Mouse (Mus musculus) urinary bladder, adult 18-20 months (tissue): ENCODE measurements at regions not wholly inside any gene's neighbourhood (a gene's known extent, or its start where the extent isn't known, plus 50 kb on each side); places are given as distances from the start of the nearest gene placed in this dataset.
A peak's percentile ranks its signal among the peaks of the same experiment; 100 is the strongest.

Experiments used
- DNase-seq, 2 experiments: peaks; one replicate each; pipeline ENCODE4 v3.0.0; 2022; ENCODE audit warnings: low spot score in 2 of 2, mixed read lengths in 2 of 2

- DNase-seq = no peak
These were observed 58.3 kb downstream of the Tmem100 start for GRCm38 (mm10) chr11:90088473-90088872.

- no peak for DNase-seq
These were observed 63.9 kb downstream of the Tmem100 start for GRCm38 (mm10) chr11:90094052-90094451.

- DNase-seq = no peak
These were observed 64.7 kb downstream of the Tmem100 start for GRCm38 (mm10) chr11:90094700-90095355.

DNA sequence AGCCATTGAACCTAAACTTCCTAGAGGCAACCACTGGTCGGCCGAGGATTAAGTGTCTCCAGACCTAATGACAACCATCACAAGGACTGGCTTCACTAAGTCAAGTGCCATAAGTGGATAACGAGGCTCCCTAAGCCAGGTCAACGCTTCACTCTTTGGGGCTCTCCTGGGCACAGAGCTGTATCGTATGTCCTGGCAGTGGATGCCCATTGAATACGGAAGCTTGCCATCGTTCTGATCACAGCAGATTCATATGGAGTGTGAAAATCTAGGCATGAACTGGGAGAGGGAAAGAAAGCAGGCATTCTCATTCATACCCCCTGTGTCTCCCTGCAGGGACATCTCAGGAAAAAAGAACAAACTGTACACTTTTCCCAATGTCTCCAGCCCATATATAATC lies 68.3 kb downstream of the Tmem100 start:
- DNase-seq = no peak

DNA sequence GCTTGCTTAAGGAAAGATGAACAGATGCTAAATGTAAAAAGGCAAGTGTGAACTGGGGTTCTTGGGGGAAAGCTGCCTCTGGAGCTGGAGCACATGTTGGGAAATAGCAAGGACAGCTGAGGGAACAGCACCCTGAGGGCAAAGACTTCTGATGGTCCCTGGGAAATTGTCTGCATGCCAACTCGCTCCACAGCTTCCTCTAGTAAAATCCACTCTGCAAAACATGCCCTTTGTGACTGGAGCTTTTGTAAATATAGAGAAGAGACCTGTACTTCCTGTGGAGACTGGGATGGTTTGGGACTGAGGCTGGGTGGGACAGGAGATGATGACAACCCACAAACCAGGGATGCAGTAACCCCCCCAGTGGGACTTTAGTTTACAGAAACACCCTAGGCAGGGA lies 69.0 kb downstream of the Tmem100 start:
- DNase-seq = no peak

- no peak for DNase-seq
These were observed 70.0 kb downstream of the Tmem100 start for GRCm38 (mm10) chr11:90100161-90100560.

DNA sequence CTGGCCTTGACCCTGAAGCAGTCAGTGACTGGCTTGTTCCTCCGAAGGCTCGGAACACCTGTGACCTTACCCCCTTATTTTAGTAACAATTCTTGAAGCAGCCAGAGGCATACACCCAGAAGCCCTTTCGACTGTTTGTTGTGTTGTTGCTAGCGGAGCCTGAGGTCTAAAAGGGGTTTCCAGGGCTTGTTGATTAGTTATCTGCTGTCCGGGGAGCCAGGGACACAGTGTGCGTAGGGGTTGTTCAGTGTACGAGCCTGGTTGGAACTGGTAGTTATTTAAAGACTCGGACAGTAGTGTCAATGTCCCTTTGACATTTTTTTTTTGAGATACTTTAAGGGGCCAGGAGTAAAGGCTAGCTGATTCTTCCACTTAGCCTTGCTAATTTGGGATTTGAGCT lies 71.1 kb downstream of the Tmem100 start:
- no peak for DNase-seq

DNA sequence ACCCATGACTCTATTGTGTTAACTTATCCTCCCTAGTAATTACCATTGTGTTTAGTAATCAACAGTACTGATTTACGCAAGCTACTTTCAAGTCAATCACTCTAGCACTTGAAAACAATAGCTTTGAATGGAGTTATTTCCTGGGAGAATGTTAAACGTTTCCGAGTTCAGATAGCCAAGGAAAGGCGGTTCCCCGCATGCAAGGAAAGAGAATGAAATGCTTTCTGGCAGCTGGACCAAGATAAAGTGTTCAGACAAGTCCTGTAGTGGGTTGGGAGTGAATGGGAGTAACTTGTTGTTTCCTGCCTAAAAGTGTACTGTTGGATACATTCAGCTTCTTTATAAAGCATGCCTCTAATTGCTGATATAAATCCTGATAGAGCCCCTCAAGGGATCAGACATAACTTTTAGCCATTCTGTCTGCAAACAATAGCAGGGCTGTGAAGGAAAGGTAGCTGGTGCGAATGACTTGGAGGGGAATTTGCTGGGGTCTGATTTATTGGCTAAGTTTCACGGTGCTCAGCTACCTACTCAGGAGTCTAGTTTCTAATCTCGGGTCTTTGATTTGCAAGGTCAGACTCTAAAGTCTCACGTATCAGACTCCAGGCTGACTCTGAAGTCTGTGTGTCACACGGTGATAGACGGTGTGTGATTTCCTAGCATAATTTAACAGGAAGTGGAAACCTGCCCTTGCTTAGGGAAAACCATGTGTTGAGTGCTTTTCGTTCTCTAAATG lies 76.1 kb downstream of the Tmem100 start:
- no peak for DNase-seq

DNA sequence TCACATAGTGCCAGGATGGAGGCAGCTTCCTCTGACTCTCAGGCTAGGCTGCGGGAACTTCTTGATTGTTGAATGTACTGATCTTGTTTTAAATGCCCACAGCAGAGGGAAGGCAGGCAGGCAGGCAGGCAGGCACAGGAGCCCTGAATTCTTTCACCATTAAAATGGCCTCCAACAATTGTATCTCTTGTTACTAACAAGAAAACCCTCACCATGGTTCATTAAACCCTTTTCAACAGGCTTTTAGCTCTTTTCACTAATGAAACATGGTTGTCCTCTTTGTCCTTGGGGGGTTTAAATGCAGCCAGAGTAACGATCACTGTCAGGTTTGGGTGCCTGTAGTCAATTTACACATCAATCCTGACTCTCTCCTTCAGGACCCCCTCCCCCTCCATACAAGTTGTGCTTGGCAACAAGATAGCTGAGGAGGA lies 77.8 kb upstream of the Gm45716 start:
- DNase-seq = no peak

GRCm38 (mm10) chr11:90110170-90110569 lies 77.3 kb upstream of the Gm45716 start:
- DNase-seq = no peak

DNA sequence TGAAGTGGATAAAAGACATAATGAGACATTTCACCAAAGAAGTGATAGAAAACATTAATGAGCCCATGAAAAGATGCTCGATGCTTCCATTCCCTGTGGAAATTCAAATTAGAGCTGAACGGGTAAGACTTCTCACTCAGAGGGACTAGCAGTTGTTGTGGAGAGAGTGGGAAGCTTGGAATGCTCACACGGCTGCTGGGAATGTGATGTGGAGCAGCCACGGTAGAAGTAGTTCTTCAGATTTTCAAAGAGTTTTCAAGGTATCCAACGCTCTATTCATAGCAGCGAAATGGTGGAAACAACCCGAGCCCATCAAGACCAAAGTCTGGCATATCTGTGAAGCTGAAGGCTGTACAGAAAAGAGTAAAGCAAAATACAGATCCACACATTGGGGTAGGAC lies 75.3 kb upstream of the Gm45716 start:
- DNase-seq = no peak

- DNase-seq = no peak
These were observed 70.5 kb upstream of the Gm45716 start for GRCm38 (mm10) chr11:90116676-90117663.

DNA sequence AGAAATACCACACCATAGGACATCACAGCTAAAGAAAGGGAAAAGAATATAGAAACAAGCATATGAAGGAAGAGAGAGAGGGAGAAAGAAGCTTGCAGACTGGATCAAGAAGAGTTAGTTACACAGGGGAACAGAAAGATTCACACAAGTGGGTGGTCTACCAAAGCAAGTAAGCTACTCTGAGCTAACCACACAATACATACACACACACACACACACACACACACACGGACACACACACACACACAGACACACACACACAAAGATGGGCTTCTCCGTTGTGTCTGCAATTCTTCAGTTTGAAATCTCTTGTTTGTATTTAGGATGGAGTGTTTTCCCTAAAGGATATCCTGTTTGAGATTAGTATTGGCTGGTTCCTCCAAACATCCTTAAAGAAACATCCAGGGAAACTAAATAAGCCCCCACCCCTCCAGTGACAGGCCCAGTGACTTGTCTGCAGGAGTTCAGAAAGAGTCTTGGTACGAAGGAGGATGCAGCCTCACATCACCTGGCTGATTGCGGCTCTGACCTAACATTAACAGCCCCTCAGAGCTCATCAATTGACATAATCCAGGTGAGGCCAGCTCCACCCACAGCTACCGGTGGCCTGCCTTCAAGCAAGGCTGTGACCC lies 69.7 kb upstream of the Gm45716 start:
- no peak for DNase-seq

DNA sequence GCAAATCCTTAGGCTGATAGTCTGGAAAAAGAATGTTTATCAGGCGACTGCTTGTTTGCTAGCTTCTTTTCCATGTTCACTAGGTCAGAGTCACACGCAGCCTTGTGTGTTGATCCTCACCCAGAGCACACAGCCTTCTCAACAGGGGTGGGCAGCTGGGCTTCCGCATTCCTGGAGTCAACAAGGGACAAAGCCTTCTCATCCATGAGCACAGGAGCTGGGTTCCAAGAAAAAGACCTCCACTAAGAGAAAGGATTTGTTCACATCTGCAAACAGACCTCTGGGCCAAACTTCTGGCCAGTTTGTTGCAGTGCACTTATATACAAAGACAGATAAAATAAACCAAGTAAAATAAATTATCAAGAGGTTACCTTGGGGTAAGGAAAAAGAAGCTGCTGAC lies 65.6 kb upstream of the Gm45716 start:
- no peak for DNase-seq

GRCm38 (mm10) chr11:90122709-90123108 lies 64.8 kb upstream of the Gm45716 start:
- no peak for DNase-seq

GRCm38 (mm10) chr11:90123851-90124250 lies 63.6 kb upstream of the Gm45716 start:
- DNase-seq = no peak

GRCm38 (mm10) chr11:90126289-90126688 lies 61.2 kb upstream of the Gm45716 start:
- no peak for DNase-seq

GRCm38 (mm10) chr11:90128865-90129415 lies 58.5 kb upstream of the Gm45716 start:
- DNase-seq = no peak

DNA sequence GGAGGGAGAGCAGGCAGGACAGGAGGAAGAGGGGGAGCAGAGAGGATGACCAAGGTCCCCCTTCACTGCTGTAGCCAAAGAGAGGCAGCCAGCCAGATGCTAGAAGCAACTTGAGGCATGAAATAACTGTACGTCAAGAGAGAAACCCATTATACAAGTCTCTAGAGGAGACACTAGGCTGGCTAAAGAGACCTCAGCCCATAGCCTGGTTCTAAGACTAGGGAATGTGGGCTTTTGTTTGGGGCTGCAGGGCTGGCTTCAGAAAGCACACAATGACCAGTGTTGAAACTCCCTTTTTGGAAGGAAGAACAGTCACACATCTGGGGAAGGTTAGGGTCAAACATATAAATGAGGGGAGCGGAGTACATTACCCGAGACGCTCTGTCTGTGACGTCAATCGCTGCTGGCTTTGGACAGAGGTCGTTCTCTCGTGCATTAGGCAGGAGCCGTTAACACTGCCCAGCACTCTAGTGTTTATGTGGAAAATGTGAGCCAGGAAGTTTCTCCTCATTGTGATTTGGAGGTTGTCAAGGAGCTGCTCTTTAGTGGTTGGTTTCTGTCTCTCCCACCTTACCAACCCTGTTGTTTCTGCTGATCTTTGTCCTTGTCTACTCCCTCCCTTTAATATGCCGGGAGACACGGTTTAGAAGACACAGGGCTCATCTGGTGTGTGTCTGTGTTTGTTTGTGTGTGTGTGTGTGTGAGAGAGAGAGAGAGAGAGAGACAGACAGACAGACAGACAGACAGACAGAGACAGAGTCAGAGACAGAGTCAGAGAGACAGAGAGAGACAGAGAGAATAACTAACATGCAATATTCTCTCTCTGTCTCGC lies 57.5 kb upstream of the Gm45716 start:
- DNase-seq = peak in 1 of 2 experiments; percentile 39

GRCm38 (mm10) chr11:90130635-90131034 lies 56.8 kb upstream of the Gm45716 start:
- no peak for DNase-seq

DNA sequence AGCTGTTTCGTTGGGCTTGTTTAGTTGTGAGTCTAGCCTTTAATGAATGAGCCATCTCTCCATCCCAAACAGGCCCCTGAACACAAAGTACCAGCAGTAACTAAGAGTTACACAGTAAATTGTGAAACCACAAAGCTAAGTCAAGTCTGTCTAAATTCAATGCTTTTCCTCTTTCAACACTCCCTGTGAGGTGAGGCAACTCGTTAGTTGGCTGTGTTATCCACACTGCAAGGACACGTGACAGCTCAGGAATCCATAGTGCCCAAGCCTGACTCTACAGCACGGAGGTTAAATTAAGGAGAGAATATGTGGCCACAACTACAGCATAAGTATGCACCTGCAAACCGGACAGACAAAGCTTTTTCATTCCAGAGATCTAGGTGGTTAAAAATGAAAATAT lies 54.9 kb upstream of the Gm45716 start:
- DNase-seq = no peak
